Mouse (Mus musculus) midbrain, embryonic 14.5 days (tissue): ENCODE results near the gene Rras. TPM values are rescaled to one million over a fixed set of nuclear protein-coding genes. Genes with fewer than 3 reads are reported as not detected.

Source experiments
- ATAC-seq: fragments of 200-750 bp; cut with Nextera tagmentation; 2 replicates; pipeline ENCODE4 v1.8.0; 2017; ENCODE audit warnings: moderate number of reproducible peaks, moderate library complexity; ENCODE audit not compliant: low FRiP score, low TSS enrichment
- DNase-seq: peaks from one replicate; pipeline ENCODE4 v3.0.0-alpha.2; 2015
- H3K27ac ChIP-seq: fragments of 300-500 bp; sonication (generic); replicated peaks from 2 replicates; pipeline ENCODE4 v1.5.1; 2014; ENCODE audit warnings: mild to moderate bottlenecking, low read depth, low read length, moderate library complexity
- H3K27me3 ChIP-seq: fragments of 300-500 bp; sonication (generic); 2 replicates; pipeline ENCODE4 v1.6.1; 2014; ENCODE audit warnings: low read length, control low read depth, mixed read lengths; ENCODE audit not compliant: control insufficient read depth, insufficient read depth
- H3K36me3 ChIP-seq: fragments of 300-500 bp; sonication (generic); 2 replicates; pipeline ENCODE4 v1.6.1; 2014; ENCODE audit warnings: low read length, control low read depth; ENCODE audit not compliant: control insufficient read depth, insufficient read depth
- H3K4me1 ChIP-seq: fragments of 300-500 bp; sonication (generic); 2 replicates; pipeline ENCODE4 v1.6.1; 2014; ENCODE audit warnings: mild to moderate bottlenecking, antibody characterized with exemption, low read length, control low read depth; ENCODE audit not compliant: control insufficient read depth, insufficient read depth
- H3K4me2 ChIP-seq: fragments of 300-500 bp; sonication (generic); 2 replicates; pipeline ENCODE4 v1.6.1; 2014; ENCODE audit warnings: mild to moderate bottlenecking, low read length, moderate library complexity
- H3K4me3 ChIP-seq: fragments of 300-500 bp; sonication (generic); replicated peaks from 2 replicates; pipeline ENCODE4 v1.5.1; 2014; ENCODE audit warnings: low read depth, low read length
- H3K9ac ChIP-seq: fragments of 300-500 bp; sonication (generic); replicated peaks from 2 replicates; pipeline ENCODE4 v1.6.1; 2014; ENCODE audit warnings: mild to moderate bottlenecking, low read length, moderate library complexity
- H3K9me3 ChIP-seq: fragments of 300-500 bp; sonication (generic); 2 replicates; pipeline ENCODE4 v1.6.1; 2016; ENCODE audit warnings: low read length, control low read depth, mixed read lengths; ENCODE audit not compliant: control insufficient read depth
- WGBS: fragments of 180-500 bp; shearing (Covaris S2); extraction: QIAGEN DNeasy Blood & Tissue Kit; methylation state at CpG from one replicate; pipeline ENCODE4 v1.1.7; 2014; 5-methylcytosine and 5-hydroxymethylcytosine counted together
- polyA plus RNA-seq: library from polyadenylated mRNA; unstranded; fragments of >200 nt; fragmentation: Nextera tagmentation; extraction: Ambion mirVana; gene quantifications from 2 replicates; pipeline ENCODE4 v1.2.1, GENCODE M21; 2014

Gene Rras
- polyA plus RNA-seq, 1 experiment from 2014 or later: 13.2 TPM

- no peaks in the 10 kb centered on the region for H3K9me3 ChIP-seq
- H3K27me3 ChIP-seq: no peaks in the 10 kb centered on the region
- H3K4me1 ChIP-seq: no peaks in the 10 kb centered on the region
- H3K4me2 ChIP-seq: no peak overlapping the region
- ATAC-seq: no peak
- H3K27ac ChIP-seq: no peak overlapping the region
- no peak overlapping the region for H3K4me3 ChIP-seq
- no peak overlapping the region for H3K9ac ChIP-seq
- no peak for DNase-seq
- WGBS: 93% methylated on average over 9 of the region's 9 CpGs
- H3K36me3 ChIP-seq: peaks cover 97% of the 10 kb centered on the region
Measured at GRCm38 (mm10) chr7:45040851-45041250, 23.1 kb downstream of the Rras start.

- no peaks in the 10 kb centered on the region for H3K9me3 ChIP-seq
- 97% methylated on average over 14 of the region's 14 CpGs for WGBS
- ATAC-seq (no peak), DNase-seq (no peak)
- no peaks in the 10 kb centered on the region for H3K4me1 ChIP-seq
- H3K9ac ChIP-seq: no peak overlapping the region
- no peak overlapping the region for H3K4me3 ChIP-seq
- no peak overlapping the region for H3K4me2 ChIP-seq
- no peaks in the 10 kb centered on the region for H3K27me3 ChIP-seq
- peaks cover 98% of the 10 kb centered on the region for H3K36me3 ChIP-seq
- H3K27ac ChIP-seq: no peak overlapping the region
Measured at GRCm38 (mm10) chr7:45043307-45043706, 25.5 kb downstream of the Rras start.

DNA sequence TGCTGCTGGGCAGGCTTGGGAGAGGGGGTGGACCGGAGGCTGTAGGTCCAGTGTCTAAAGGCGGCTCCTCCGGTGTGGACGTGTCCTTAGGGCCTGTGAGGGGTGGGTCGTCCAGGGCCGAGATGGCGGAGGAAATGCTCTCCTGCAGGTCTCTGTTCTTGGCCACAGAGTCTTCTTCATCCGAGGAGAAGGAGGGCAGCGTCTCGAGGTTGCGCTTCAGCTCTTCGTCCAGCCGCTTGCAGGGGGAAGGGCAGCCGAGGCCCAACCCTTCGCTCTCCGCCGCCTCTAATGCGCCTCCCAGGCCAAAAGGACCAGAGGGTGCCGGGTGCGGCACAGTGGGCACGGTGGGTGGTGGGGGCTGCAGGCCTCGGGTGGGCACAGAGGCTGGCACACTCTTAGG lies 28.0 kb downstream of the Rras start:
- DNase-seq (no peak), ATAC-seq (no peak)
- WGBS: 95% methylated on average over 22 of the region's 22 CpGs
- no peak overlapping the region for H3K9ac ChIP-seq
- H3K9me3 ChIP-seq: no peaks in the 10 kb centered on the region
- no peak overlapping the region for H3K4me2 ChIP-seq
- H3K4me1 ChIP-seq: no peaks in the 10 kb centered on the region
- H3K36me3 ChIP-seq: peaks cover 96% of the 10 kb centered on the region
- H3K27me3 ChIP-seq: no peaks in the 10 kb centered on the region
- no peak overlapping the region for H3K4me3 ChIP-seq
- H3K27ac ChIP-seq: no peak overlapping the region

DNA sequence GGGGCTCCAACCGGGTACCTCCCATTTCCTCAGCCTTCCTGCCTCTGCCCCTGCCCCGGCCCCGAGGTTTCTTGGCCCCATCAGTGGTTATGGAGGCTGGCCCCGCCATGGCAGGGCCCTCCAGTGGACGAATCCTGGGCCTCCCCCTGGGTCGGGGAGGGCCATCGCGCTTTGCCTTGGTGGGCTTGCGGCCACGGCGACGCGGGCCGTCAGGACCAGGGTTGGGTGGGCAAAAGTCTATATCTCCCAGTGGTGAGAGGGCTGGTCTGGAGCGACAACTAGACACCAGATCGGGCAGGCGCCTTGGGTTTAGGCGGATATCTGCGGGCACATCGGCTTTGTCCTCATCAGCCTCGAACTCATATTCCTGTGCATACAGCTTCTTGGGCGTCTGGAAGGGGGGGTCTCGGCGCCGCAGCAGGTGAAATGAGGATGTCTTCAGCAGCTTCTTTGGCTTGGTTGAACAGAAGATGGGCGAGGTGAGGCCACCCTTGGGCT lies 29.1 kb downstream of the Rras start:
- no peak overlapping the region for H3K27ac ChIP-seq
- H3K4me1 ChIP-seq: no peaks in the 10 kb centered on the region; the same call in 1 of the 2 replicates
- peaks cover 85% of the 10 kb centered on the region for H3K36me3 ChIP-seq
- H3K27me3 ChIP-seq: no peaks in the 10 kb centered on the region
- DNase-seq: no peak
- H3K9ac ChIP-seq: no peak overlapping the region
- 96% methylated on average over 26 of the region's 26 CpGs for WGBS
- H3K4me3 ChIP-seq: no peak overlapping the region
- H3K4me2 ChIP-seq: no peak overlapping the region
- no peak for ATAC-seq
- H3K9me3 ChIP-seq: no peaks in the 10 kb centered on the region

DNA sequence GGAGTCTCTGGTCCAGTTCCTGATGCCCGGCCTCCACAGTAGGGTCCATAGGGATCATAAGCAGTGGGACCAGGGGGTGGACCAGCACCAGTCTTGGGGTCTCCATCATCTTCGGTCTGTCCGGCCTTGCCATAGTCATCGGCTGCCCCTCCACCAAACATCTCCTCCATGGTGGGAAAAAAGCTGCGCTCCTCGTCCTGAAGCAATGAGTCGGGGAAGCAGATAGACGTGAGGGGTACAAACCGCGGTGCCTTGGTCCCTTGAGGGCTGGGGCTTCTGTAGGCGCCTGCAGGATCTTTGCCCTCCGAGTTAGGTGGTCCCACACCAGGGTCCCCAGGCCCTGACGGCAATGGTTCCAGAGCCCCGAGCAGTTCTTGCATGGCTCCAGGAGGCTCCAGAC lies 29.7 kb downstream of the Rras start:
- Histone ChIP-seq H3K4me1 (no peaks in the 10 kb centered on the region; the same call in 1 of the 2 replicates), H3K36me3 (peaks cover 79% of the 10 kb centered on the region), H3K9ac (no peak overlapping the region), H3K27me3 (no peaks in the 10 kb centered on the region), H3K4me3 (no peak overlapping the region), H3K27ac (no peak overlapping the region), H3K9me3 (no peaks in the 10 kb centered on the region), H3K4me2 (no peak overlapping the region)
- WGBS: 98% methylated on average over 14 of the region's 14 CpGs
- ATAC-seq (no peak), DNase-seq (no peak)

DNA sequence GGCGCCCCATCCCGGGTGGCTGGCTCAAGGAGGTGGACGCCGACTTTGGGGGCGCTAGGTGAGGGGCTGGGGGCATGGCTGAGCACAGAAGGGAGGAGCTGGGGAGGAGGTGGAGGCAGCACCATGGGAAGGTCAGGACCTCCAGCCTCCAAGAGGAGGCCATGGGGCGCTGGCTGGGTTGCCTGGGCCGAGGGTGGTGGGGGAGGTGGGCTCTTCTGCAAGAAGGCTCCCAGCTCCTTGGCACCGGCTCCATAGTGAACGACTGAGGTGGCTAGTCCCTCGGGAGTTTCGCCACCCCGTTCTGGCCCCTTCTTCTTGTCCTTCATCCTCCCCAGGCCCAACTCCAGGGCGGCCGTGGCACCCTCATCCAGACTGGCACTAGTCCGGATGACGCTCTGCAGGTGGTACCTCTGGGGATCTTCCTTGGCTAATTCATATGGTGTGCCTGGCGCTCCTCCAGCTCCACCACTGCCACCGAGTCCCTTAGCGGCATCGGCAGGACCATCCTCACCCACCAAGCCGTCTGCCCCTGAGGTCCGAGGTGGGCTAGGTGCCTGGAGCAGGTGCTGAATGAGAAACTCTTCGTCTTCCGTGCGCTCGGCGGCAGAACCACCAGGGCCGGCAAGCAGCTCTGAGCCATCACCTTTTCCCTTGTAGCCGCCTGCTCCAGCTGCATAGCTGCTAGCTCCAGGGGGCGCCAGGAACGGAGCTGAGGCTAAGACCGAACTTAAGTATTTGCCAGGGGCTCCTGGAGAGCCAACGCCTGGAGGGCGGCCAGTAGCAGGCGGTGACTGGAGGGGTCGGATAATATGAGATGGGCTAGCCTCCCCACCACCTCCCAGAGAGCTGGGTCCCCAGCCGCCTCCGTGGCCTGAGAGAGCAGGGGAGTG lies 30.5 kb downstream of the Rras start:
- 93% methylated on average over 38 of the region's 38 CpGs for WGBS
- H3K9me3 ChIP-seq: no peaks in the 10 kb centered on the region
- no peak overlapping the region for H3K27ac ChIP-seq
- DNase-seq (no peak), ATAC-seq (no peak)
- H3K27me3 ChIP-seq: no peaks in the 10 kb centered on the region
- peaks cover 72% of the 10 kb centered on the region for H3K36me3 ChIP-seq
- no peak overlapping the region for H3K4me3 ChIP-seq
- no peaks in the 10 kb centered on the region; the same call in 1 of the 2 replicates for H3K4me1 ChIP-seq
- no peak overlapping the region for H3K4me2 ChIP-seq
- H3K9ac ChIP-seq: no peak overlapping the region

- no peaks in the 10 kb centered on the region for H3K27me3 ChIP-seq
- DNase-seq (no peak), ATAC-seq (no peak)
- WGBS: 94% methylated on average over 23 of the region's 23 CpGs
- H3K4me2 ChIP-seq: no peak overlapping the region
- H3K9ac ChIP-seq: no peak overlapping the region
- H3K27ac ChIP-seq: no peak overlapping the region
- H3K9me3 ChIP-seq: no peaks in the 10 kb centered on the region
- H3K4me1 ChIP-seq: peaks cover 6% of the 10 kb centered on the region; the same call in 1 of the 2 replicates
- H3K36me3 ChIP-seq: peaks cover 63% of the 10 kb centered on the region
- no peak overlapping the region for H3K4me3 ChIP-seq
Measured at GRCm38 (mm10) chr7:45048923-45049657, 31.3 kb downstream of the Rras start.

GRCm38 (mm10) chr7:45050945-45051600 lies 33.3 kb downstream of the Rras start:
- DNase-seq (peak; percentile 95), ATAC-seq (peak; percentile 69)
- peaks cover 9% of the 10 kb centered on the region; the same call in 1 of the 2 replicates for H3K4me1 ChIP-seq
- peak overlapping the region; percentile 87; the same call in 1 of the 2 replicates for H3K9ac ChIP-seq
- H3K4me3 ChIP-seq: peak overlapping the region; percentile 76
- no peaks in the 10 kb centered on the region for H3K27me3 ChIP-seq
- H3K27ac ChIP-seq: peak overlapping the region; percentile 97
- H3K4me2 ChIP-seq: peak overlapping the region; percentile 97
- H3K36me3 ChIP-seq: peaks cover 43% of the 10 kb centered on the region
- WGBS: 2% methylated on average over 16 of the region's 16 CpGs
- no peaks in the 10 kb centered on the region for H3K9me3 ChIP-seq
